8 mouse cellular contexts compared by ENCODE assay signal in genomic region chr7:44928570-44928969, GRCm38 (mm10). TPM values are rescaled to one million over a fixed set of nuclear protein-coding genes. Genes with fewer than 3 reads are reported as not detected.
A peak's percentile ranks its signal among the peaks of the same experiment; 100 is the strongest.
DNase-seq lines count a peak whose midpoint lies in the region; TF ChIP-seq lines count a peak whose summit lies in the region.

No protein-coding gene starts in this region.

- TF ChIP-seq POLR2A in ES-Bruce4 (IDR thresholded peaks at IDR 0.05; ENCODE audit: insufficient read depth, low read length): no peak

- H3K9ac ChIP-seq in ES-Bruce4 (ENCODE audit: low read depth, poor library complexity, severe bottlenecking): peak overlapping the region; percentile 80

- H3K9me3 ChIP-seq in heart, embryonic 10.5 days: no peaks in the 10 kb centered on the region
- H3K9me3 ChIP-seq in ES-Bruce4 (replicated peaks; ENCODE audit: control insufficient read depth, insufficient read depth, low read length, poor library complexity, severe bottlenecking): no peaks in the 10 kb centered on the region
- H3K9me3 ChIP-seq in hindbrain, embryonic 10.5 days: no peaks in the 10 kb centered on the region

- no peak for DNase-seq in heart, embryonic 10.5 days (ENCODE audit: low spot score)
- DNase-seq in heart, adult 18-20 months: no peak
- no peak for DNase-seq in hindbrain, embryonic 10.5 days (ENCODE audit: low spot score)
- no peak for DNase-seq in adrenal gland, adult 8-10 months
- no peak for DNase-seq in thymus, postnatal 36 days
- DNase-seq in yolk sac, embryonic 10.5 days (ENCODE audit: low spot score): no peak

- H3K79me2 ChIP-seq in macrophage (ENCODE audit: inconsistent target): peaks cover 52% of the 10 kb centered on the region

- peak overlapping the region; percentile 80 for H3K4me3 ChIP-seq in heart, embryonic 10.5 days
- H3K4me3 ChIP-seq in ES-Bruce4 (ENCODE audit: low read depth, low read length) (peak overlapping the region; percentile 95), macrophage (ENCODE audit: inconsistent target) (peak overlapping the region; percentile 64)
- peak overlapping the region; percentile 94 for H3K4me3 ChIP-seq in hindbrain, embryonic 10.5 days

- H3K4me1 ChIP-seq in heart, embryonic 10.5 days: peaks cover 24% of the 10 kb centered on the region
- H3K4me1 ChIP-seq in ES-Bruce4 (ENCODE audit: control insufficient read depth, insufficient read depth, low read length): no peaks in the 10 kb centered on the region
- peaks cover 29% of the 10 kb centered on the region for H3K4me1 ChIP-seq in hindbrain, embryonic 10.5 days (replicated peaks)

- 4% methylated on average over 1 of the region's 1 CpGs for WGBS in heart, embryonic 10.5 days
- 3% methylated on average over 1 of the region's 1 CpGs for WGBS in hindbrain, embryonic 10.5 days
- no CpG with 5 or more reads among the region's 1 CpGs for WGBS in macrophage (ENCODE audit: missing documents)

- TF ChIP-seq CTCF in ES-Bruce4 (IDR thresholded peaks at IDR 0.05; ENCODE audit: low read depth, low read length): no peak

- no peak for TF ChIP-seq EP300 in ES-Bruce4 (IDR thresholded peaks at IDR 0.05; ENCODE audit: insufficient read depth, low read depth, low read length)

- no peaks in the 10 kb centered on the region for H3K27me3 ChIP-seq in heart, embryonic 10.5 days (ENCODE audit: insufficient read depth, poor library complexity, severe bottlenecking)
- H3K27me3 ChIP-seq in ES-Bruce4 (ENCODE audit: control insufficient read depth, insufficient read depth, low read length, poor library complexity, severe bottlenecking): no peaks in the 10 kb centered on the region
- H3K27me3 ChIP-seq in hindbrain, embryonic 10.5 days (ENCODE audit: insufficient read depth, poor library complexity, severe bottlenecking): no peaks in the 10 kb centered on the region

- H3K36me3 ChIP-seq in heart, embryonic 10.5 days: peaks cover 32% of the 10 kb centered on the region
- H3K36me3 ChIP-seq in ES-Bruce4 (ENCODE audit: control insufficient read depth, insufficient read depth, low read length, poor library complexity, severe bottlenecking): peaks cover 9% of the 10 kb centered on the region
- peaks cover 34% of the 10 kb centered on the region for H3K36me3 ChIP-seq in hindbrain, embryonic 10.5 days
- H3K36me3 ChIP-seq in macrophage (ENCODE audit: inconsistent target): peaks cover 14% of the 10 kb centered on the region; the same call in 1 of the 2 replicates

- H3K27ac ChIP-seq in heart, embryonic 10.5 days: peak overlapping the region; percentile 88
- no peak overlapping the region for H3K27ac ChIP-seq in ES-Bruce4 (ENCODE audit: insufficient read depth, low read length)
- peak overlapping the region; percentile 91 for H3K27ac ChIP-seq in hindbrain, embryonic 10.5 days
- peak overlapping the region; percentile 46 for H3K27ac ChIP-seq in macrophage

RNA-seq across cellular contexts. Expression of gene Ap2a1, which starts 0.7 kb away (rescaled TPM):
- 73.9 and 82.1 TPM in 2 replicates for polyA plus RNA-seq in heart, embryonic 10.5 days (2016; fragmentation: Nextera tagmentation; extraction: Ambion mirVana)
- 10 to 100 TPM; 59.2 to 67.9 TPM for total RNA-seq in heart, adult 18-20 months (2021)
- 88.5 and 107 TPM in 2 replicates for polyA plus RNA-seq in ES-Bruce4 (2011; ENCODE audit: insufficient read depth, insufficient read length, low read depth, missing spikeins)
- polyA plus RNA-seq in hindbrain, embryonic 10.5 days (2016; fragmentation: Nextera tagmentation; extraction: Ambion mirVana): 80.7 and 93.1 TPM in 2 replicates
- total RNA-seq in macrophage (2018; cell fraction: chromatin; rRNA removed): 100 to 1,000 TPM in 24 of 26 experiments, 10 to 100 TPM in 2; 74.9 to 234 (median 122) TPM
- total RNA-seq in macrophage (2018; cell fraction: cytosol; rRNA removed): 10 to 100 TPM; 39.1 to 71.5 (median 56.2) TPM
- 100 to 1,000 TPM in 2 of 26 experiments, 10 to 100 TPM in 24; 47.2 to 114 (median 64.2) TPM for total RNA-seq in macrophage (2018; cell fraction: nucleus; rRNA removed)
- 49.8 to 76.6 TPM (median 75.0 TPM) in 3 replicates for polyA plus RNA-seq in macrophage (2018)
- 100 to 1,000 TPM in 3 of 4 experiments, 10 to 100 TPM in 1; 99.8 to 139 (median 118) TPM for total RNA-seq in adrenal gland, adult 8-10 months (2022)

RNA-seq across cellular contexts. Expression of gene Tsks, which starts 14.4 kb away (rescaled TPM):
- 0.25 TPM in 1 of 2 replicates, not detected in the other for polyA plus RNA-seq in heart, embryonic 10.5 days (2016; fragmentation: Nextera tagmentation; extraction: Ambion mirVana)
- total RNA-seq in heart, adult 18-20 months (2021): not detected
- not detected in 2 replicates for polyA plus RNA-seq in ES-Bruce4 (2011; ENCODE audit: insufficient read depth, insufficient read length, low read depth, missing spikeins)
- polyA plus RNA-seq in hindbrain, embryonic 10.5 days (2016; fragmentation: Nextera tagmentation; extraction: Ambion mirVana): 0.08 TPM in 1 of 2 replicates, not detected in the other
- 1 to 10 TPM in 3 of 26 experiments, not detected in 23; 1.0 to 1.1 (median 1.1) TPM for total RNA-seq in macrophage (2018; cell fraction: chromatin; rRNA removed)
- total RNA-seq in macrophage (2018; cell fraction: cytosol; rRNA removed): under 1 TPM in 8 of 26 experiments, not detected in 18; 0.07 to 0.18 (median 0.10) TPM
- total RNA-seq in macrophage (2018; cell fraction: nucleus; rRNA removed): 1 to 10 TPM in 1 of 26 experiments, under 1 TPM in 3, not detected in 22; 0.37 to 1.8 (median 0.73) TPM
- not detected in 3 replicates for polyA plus RNA-seq in macrophage (2018)
- not detected for total RNA-seq in adrenal gland, adult 8-10 months (2022)

RNA-seq across cellular contexts. Expression of gene Fuz, which starts 32.7 kb away (rescaled TPM):
- polyA plus RNA-seq in heart, embryonic 10.5 days (2016; fragmentation: Nextera tagmentation; extraction: Ambion mirVana): 14.2 and 14.9 TPM in 2 replicates
- 10 to 100 TPM; 15.4 to 16.8 TPM for total RNA-seq in heart, adult 18-20 months (2021)
- polyA plus RNA-seq in ES-Bruce4 (2011; ENCODE audit: insufficient read depth, insufficient read length, low read depth, missing spikeins) (15.5 and 17.5 TPM in 2 replicates), macrophage (2018) (4.6 to 8.8 TPM (median 6.1 TPM) in 3 replicates)
- 24.4 and 28.4 TPM in 2 replicates for polyA plus RNA-seq in hindbrain, embryonic 10.5 days (2016; fragmentation: Nextera tagmentation; extraction: Ambion mirVana)
- 10 to 100 TPM in 24 of 26 experiments, 1 to 10 TPM in 2; 6.2 to 46.7 (median 32.6) TPM for total RNA-seq in macrophage (2018; cell fraction: chromatin; rRNA removed)
- total RNA-seq in macrophage (2018; cell fraction: cytosol; rRNA removed): 1 to 10 TPM; 4.4 to 8.0 (median 5.8) TPM
- 10 to 100 TPM in 19 of 26 experiments, 1 to 10 TPM in 7; 3.9 to 35.6 (median 15.8) TPM for total RNA-seq in macrophage (2018; cell fraction: nucleus; rRNA removed)
- total RNA-seq in adrenal gland, adult 8-10 months (2022): 10 to 100 TPM; 27.2 to 46.8 (median 38.4) TPM

RNA-seq across cellular contexts. Expression of gene Med25, which starts 36.1 kb away (rescaled TPM):
- 90.5 and 95.6 TPM in 2 replicates for polyA plus RNA-seq in heart, embryonic 10.5 days (2016; fragmentation: Nextera tagmentation; extraction: Ambion mirVana)
- 10 to 100 TPM; 75.9 to 79.8 TPM for total RNA-seq in heart, adult 18-20 months (2021)
- polyA plus RNA-seq in ES-Bruce4 (2011; ENCODE audit: insufficient read depth, insufficient read length, low read depth, missing spikeins): 54.0 and 65.6 TPM in 2 replicates
- polyA plus RNA-seq in hindbrain, embryonic 10.5 days (2016; fragmentation: Nextera tagmentation; extraction: Ambion mirVana): 187 and 223 TPM in 2 replicates
- total RNA-seq in macrophage (2018; cell fraction: chromatin; rRNA removed): 10 to 100 TPM in 25 of 26 experiments, 1 to 10 TPM in 1; 9.2 to 86.8 (median 38.6) TPM
- total RNA-seq in macrophage (2018; cell fraction: cytosol; rRNA removed): 10 to 100 TPM; 16.5 to 36.7 (median 27.2) TPM
- total RNA-seq in macrophage (2018; cell fraction: nucleus; rRNA removed): 10 to 100 TPM in 25 of 26 experiments, 1 to 10 TPM in 1; 8.1 to 48.6 (median 20.6) TPM
- polyA plus RNA-seq in macrophage (2018): 24.5 to 28.2 TPM (median 26.1 TPM) in 3 replicates
- total RNA-seq in adrenal gland, adult 8-10 months (2022): 100 to 1,000 TPM in 2 of 4 experiments, 10 to 100 TPM in 2; 85.0 to 118 (median 96.5) TPM

RNA-seq across cellular contexts. Expression of gene Cpt1c, which starts 46.1 kb away (rescaled TPM):
- polyA plus RNA-seq in heart, embryonic 10.5 days (2016; fragmentation: Nextera tagmentation; extraction: Ambion mirVana): 11.7 and 19.1 TPM in 2 replicates
- 1 to 10 TPM; 1.8 to 2.0 TPM for total RNA-seq in heart, adult 18-20 months (2021)
- polyA plus RNA-seq in ES-Bruce4 (2011; ENCODE audit: insufficient read depth, insufficient read length, low read depth, missing spikeins): 73.3 and 84.5 TPM in 2 replicates
- 22.4 and 26.8 TPM in 2 replicates for polyA plus RNA-seq in hindbrain, embryonic 10.5 days (2016; fragmentation: Nextera tagmentation; extraction: Ambion mirVana)
- 1 to 10 TPM in 4 of 26 experiments, under 1 TPM in 11, not detected in 11; 0.21 to 5.4 (median 0.39) TPM for total RNA-seq in macrophage (2018; cell fraction: chromatin; rRNA removed)
- total RNA-seq in macrophage (2018; cell fraction: cytosol; rRNA removed): under 1 TPM in 11 of 26 experiments, not detected in 15; 0.04 to 0.22 (median 0.09) TPM
- total RNA-seq in macrophage (2018; cell fraction: nucleus; rRNA removed): 1 to 10 TPM in 1 of 26 experiments, under 1 TPM in 9, not detected in 16; 0.12 to 3.0 (median 0.30) TPM
- not detected in 3 replicates for polyA plus RNA-seq in macrophage (2018)
- 10 to 100 TPM; 13.7 to 28.4 (median 20.4) TPM for total RNA-seq in adrenal gland, adult 8-10 months (2022)
